Mouse (Mus musculus) hindbrain, embryonic 11.5 days (tissue): ENCODE measurements around the gene Pde10a. TPM values are rescaled to one million over a fixed set of nuclear protein-coding genes. Genes with fewer than 3 reads are reported as not detected.

Experiments
- ATAC-seq: fragments of 200-750 bp; cut with Nextera tagmentation; 2 replicates; pipeline ENCODE4 v1.8.0; 2017; ENCODE audit warnings: mild to moderate bottlenecking, moderate TSS enrichment, moderate library complexity; ENCODE audit not compliant: low FRiP score
- DNase-seq: peaks from one replicate; pipeline ENCODE4 v3.0.0-alpha.2; 2015; ENCODE audit warnings: low spot score
- H3K27ac ChIP-seq: fragments of 300-500 bp; sonication (generic); 2 replicates; pipeline ENCODE4 v1.5.1; 2014; ENCODE audit warnings: mild to moderate bottlenecking, low read depth, low read length
- H3K27me3 ChIP-seq: fragments of 300-500 bp; sonication (generic); 2 replicates; pipeline ENCODE4 v1.6.1; 2014; ENCODE audit warnings: mild to moderate bottlenecking, low read length, moderate library complexity, mixed read lengths; ENCODE audit not compliant: control insufficient read depth, insufficient read depth
- H3K36me3 ChIP-seq: fragments of 300-500 bp; sonication (generic); 2 replicates; pipeline ENCODE4 v1.6.1; 2014; ENCODE audit warnings: mild to moderate bottlenecking, low read length, moderate library complexity, mixed read lengths; ENCODE audit not compliant: control insufficient read depth, insufficient read depth
- H3K4me1 ChIP-seq: fragments of 300-500 bp; sonication (generic); replicated peaks from 2 replicates; pipeline ENCODE4 v1.6.1; 2014; ENCODE audit warnings: low read length, mixed read lengths; ENCODE audit not compliant: control insufficient read depth, insufficient read depth
- H3K4me2 ChIP-seq: fragments of 300-500 bp; sonication (generic); replicated peaks from 2 replicates; pipeline ENCODE4 v1.6.1; 2014; ENCODE audit warnings: mild to moderate bottlenecking, low read depth, low read length
- H3K4me3 ChIP-seq: fragments of 300-500 bp; sonication (generic); 2 replicates; pipeline ENCODE4 v1.5.1; 2014; ENCODE audit warnings: low read depth, low read length
- H3K9ac ChIP-seq: fragments of 300-500 bp; sonication (generic); 2 replicates; pipeline ENCODE4 v1.6.1; 2014; ENCODE audit warnings: low read depth, low read length
- H3K9me3 ChIP-seq: fragments of 300-500 bp; sonication (generic); 2 replicates; pipeline ENCODE4 v1.6.1; 2016; ENCODE audit warnings: low read length; ENCODE audit not compliant: control insufficient read depth
- WGBS: fragments of 180-500 bp; shearing (Covaris S2); extraction: QIAGEN DNeasy Blood & Tissue Kit; methylation state at CpG from one replicate; pipeline ENCODE4 v1.1.7; 2014; 5-methylcytosine and 5-hydroxymethylcytosine counted together
- polyA plus RNA-seq: library from polyadenylated mRNA; unstranded; fragments of >200 nt; fragmentation: Nextera tagmentation; extraction: Ambion mirVana; gene quantifications from 2 replicates; pipeline ENCODE4 v1.2.1, GENCODE M21; 2014

The Pde10a gene
- polyA plus RNA-seq, 1 experiment from 2014 or later: 7.6 TPM

DNA sequence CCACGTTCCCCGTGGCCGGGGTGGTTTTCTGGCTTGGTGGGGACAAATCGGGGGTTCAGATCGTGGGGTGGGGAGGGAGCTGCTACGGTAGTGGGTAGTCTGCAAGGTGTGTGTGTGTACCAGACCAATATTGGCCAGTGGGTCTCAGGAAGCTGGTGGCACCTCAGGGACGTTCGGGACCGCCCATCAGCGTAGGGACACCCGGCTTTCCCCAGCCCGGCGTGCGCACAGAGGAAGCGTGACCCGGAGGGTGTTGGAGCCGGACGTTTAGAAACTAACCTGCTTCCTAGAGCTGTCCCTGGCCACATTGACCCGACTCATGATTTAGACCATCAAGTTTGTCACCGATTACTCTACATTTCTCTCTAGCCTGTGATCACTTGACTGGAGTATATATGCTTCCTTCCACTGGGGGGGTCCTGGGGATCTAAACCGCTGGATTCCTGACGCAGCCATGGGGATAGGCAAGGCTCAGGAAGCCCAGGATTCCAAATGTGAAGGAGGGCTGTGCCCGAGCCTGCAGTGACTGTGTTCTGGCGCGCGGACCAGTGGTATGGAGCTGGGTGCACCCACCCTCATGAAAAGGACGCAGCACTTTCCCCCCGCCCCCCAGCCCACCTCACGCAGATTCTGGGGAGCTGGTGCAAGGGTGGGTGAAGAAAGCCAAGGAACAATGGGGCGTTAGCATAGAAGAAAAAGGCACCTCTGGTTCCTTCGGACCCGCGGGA, 277.2 kb downstream of the Pde10a start:
- H3K9me3 ChIP-seq: no peaks in the 10 kb centered on the region
- H3K4me3 ChIP-seq: peak overlapping the region; percentile 54
- peaks cover 29% of the 10 kb centered on the region for H3K27me3 ChIP-seq
- DNase-seq (peak; percentile 69), ATAC-seq (peak; percentile 31; the same call in 1 of the 2 replicates)
- H3K4me2 ChIP-seq: peak overlapping the region; percentile 98
- H3K36me3 ChIP-seq: no peaks in the 10 kb centered on the region
- peak overlapping the region; percentile 88 for H3K27ac ChIP-seq
- H3K4me1 ChIP-seq: peaks cover 6% of the 10 kb centered on the region
- WGBS: under 1% methylated on average over 33 of the region's 33 CpGs
- peak overlapping the region; percentile 62 for H3K9ac ChIP-seq

- ATAC-seq (no peak), DNase-seq (peak; percentile 64)
- H3K4me2 ChIP-seq: peak overlapping the region; percentile 98
- H3K9ac ChIP-seq: peak overlapping the region; percentile 62
- H3K27ac ChIP-seq: peak overlapping the region; percentile 88; the same call in 1 of the 2 replicates
- peak overlapping the region; percentile 54 for H3K4me3 ChIP-seq
- H3K4me1 ChIP-seq: peaks cover 6% of the 10 kb centered on the region
- H3K27me3 ChIP-seq: peaks cover 24% of the 10 kb centered on the region
- H3K9me3 ChIP-seq: no peaks in the 10 kb centered on the region
- 8% methylated on average over 27 of the region's 27 CpGs for WGBS
- H3K36me3 ChIP-seq: no peaks in the 10 kb centered on the region
These were observed 278.0 kb downstream of the Pde10a start for GRCm38 (mm10) chr17:8802889-8803799.

GRCm38 (mm10) chr17:8807345-8807744, 282.2 kb downstream of the Pde10a start:
- peak; percentile 6; the same call in 1 of the 2 replicates for ATAC-seq
- Histone ChIP-seq H3K27ac (no peak overlapping the region), H3K36me3 (no peaks in the 10 kb centered on the region), H3K9me3 (no peaks in the 10 kb centered on the region), H3K9ac (no peak overlapping the region), H3K4me2 (no peak overlapping the region), H3K27me3 (peaks cover 5% of the 10 kb centered on the region; the same call in 1 of the 2 replicates), H3K4me1 (peaks cover 6% of the 10 kb centered on the region), H3K4me3 (no peak overlapping the region)
- 41% methylated on average over 3 of the region's 3 CpGs for WGBS
- peak; percentile 74 for DNase-seq

DNA sequence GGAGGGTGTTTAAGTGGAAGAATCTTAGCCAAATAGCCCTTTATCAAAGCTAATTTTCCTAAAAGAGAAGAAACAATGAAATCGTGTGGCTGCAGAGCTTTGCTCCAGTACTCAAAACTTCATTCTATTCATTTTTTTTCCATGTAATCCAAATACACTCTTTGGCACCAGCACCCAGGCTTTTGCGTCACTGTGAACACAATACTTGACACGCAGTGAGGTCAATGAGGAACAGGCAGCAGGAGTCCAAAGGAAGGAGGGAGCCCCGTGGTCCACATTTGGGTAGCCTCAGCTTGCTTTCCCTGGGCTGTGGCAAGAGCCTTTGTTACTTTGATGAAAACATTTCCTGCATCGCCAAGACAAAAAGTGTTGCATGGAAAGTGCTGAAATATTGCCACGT, 284.6 kb downstream of the Pde10a start:
- H3K36me3 ChIP-seq: no peaks in the 10 kb centered on the region
- H3K4me2 ChIP-seq: no peak overlapping the region
- no peak for ATAC-seq

DNA sequence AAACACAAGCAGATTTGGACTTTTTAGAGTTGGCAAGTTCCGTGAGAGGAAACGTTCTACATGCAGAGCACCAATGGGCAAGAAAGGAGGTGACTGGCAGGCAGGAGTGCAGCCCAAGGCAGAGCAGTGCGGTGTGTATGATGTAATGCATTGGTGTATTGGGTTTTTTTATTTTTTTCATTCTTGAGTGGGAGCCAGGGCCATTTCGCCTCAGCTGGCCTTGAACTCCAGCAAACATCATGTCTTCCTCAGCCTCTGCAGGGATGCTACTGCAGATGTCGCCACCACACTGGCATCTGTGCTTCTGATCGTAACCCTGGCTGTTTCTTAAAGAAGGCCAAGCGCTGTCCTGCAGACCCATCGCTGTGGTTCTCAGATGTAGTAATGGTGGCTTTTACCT, 285.0 kb downstream of the Pde10a start:
- Histone ChIP-seq H3K27ac (no peak overlapping the region), H3K4me1 (no peaks in the 10 kb centered on the region), H3K4me2 (no peak overlapping the region), H3K9ac (no peak overlapping the region), H3K4me3 (no peak overlapping the region), H3K9me3 (no peaks in the 10 kb centered on the region), H3K36me3 (no peaks in the 10 kb centered on the region), H3K27me3 (no peaks in the 10 kb centered on the region)
- DNase-seq: no peak
- no peak for ATAC-seq
- WGBS: 93% methylated on average over 8 of the region's 8 CpGs

More for the DNA sequence above, 284.6 kb downstream of the Pde10a start:
- Histone ChIP-seq H3K9ac (no peak overlapping the region), H3K4me1 (no peaks in the 10 kb centered on the region), H3K27me3 (no peaks in the 10 kb centered on the region), H3K9me3 (no peaks in the 10 kb centered on the region), H3K27ac (no peak overlapping the region), H3K4me3 (no peak overlapping the region)
- DNase-seq: no peak
- 72% methylated on average over 6 of the region's 6 CpGs for WGBS

DNA sequence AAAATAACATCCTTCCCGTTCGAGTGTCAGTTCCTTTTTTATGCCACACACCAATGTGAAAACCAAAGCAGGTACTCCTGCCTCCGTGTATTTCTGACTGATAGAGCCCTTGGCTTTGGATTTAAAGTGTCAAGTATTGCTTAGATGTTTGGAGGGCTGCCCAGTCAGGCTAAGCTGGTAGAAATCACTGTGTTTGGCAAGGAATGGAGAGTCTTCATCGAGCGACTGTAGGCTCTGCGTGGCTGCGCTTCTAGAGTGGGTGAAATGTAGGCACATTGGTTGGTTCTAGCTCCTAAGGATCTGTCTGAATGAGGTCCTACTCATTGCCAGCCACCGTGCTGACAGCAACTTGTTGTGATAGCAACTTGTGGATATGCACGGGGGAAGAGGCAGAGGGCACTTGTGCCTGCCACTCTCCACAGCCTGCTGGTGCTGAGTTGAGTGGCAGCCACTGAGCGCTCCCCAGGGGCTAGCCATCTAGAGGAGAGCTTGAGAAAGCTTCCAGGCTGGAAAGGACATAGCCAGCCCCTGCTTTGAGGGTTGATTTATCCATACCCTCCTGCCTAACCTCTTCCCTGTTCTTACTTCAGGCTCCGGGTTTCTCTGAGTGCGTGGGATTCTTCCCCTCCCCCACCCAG, 287.2 kb downstream of the Pde10a start:
- no peak overlapping the region for H3K27ac ChIP-seq
- no peak overlapping the region for H3K4me3 ChIP-seq
- H3K27me3 ChIP-seq: no peaks in the 10 kb centered on the region
- no peaks in the 10 kb centered on the region for H3K36me3 ChIP-seq
- H3K9ac ChIP-seq: no peak overlapping the region
- 57% methylated on average over 12 of the region's 12 CpGs for WGBS
- H3K4me2 ChIP-seq: no peak overlapping the region
- ATAC-seq (no peak), DNase-seq (peak; percentile 42)
- no peaks in the 10 kb centered on the region for H3K9me3 ChIP-seq
- no peaks in the 10 kb centered on the region for H3K4me1 ChIP-seq

- ATAC-seq (no peak), DNase-seq (no peak)
- no peaks in the 10 kb centered on the region for H3K9me3 ChIP-seq
- H3K27me3 ChIP-seq: no peaks in the 10 kb centered on the region
- H3K4me3 ChIP-seq: no peak overlapping the region
- no peak overlapping the region for H3K27ac ChIP-seq
- no peak overlapping the region for H3K4me2 ChIP-seq
- H3K36me3 ChIP-seq: no peaks in the 10 kb centered on the region
- H3K9ac ChIP-seq: no peak overlapping the region
- no peaks in the 10 kb centered on the region for H3K4me1 ChIP-seq
- WGBS: 80% methylated on average over 3 of the region's 3 CpGs
These were observed 288.8 kb downstream of the Pde10a start for GRCm38 (mm10) chr17:8813773-8814491.

GRCm38 (mm10) chr17:8815376-8815775, 290.2 kb downstream of the Pde10a start:
- ATAC-seq (no peak), DNase-seq (no peak)
- Histone ChIP-seq H3K9ac (no peak overlapping the region), H3K4me1 (no peaks in the 10 kb centered on the region), H3K9me3 (no peaks in the 10 kb centered on the region), H3K36me3 (no peaks in the 10 kb centered on the region), H3K27ac (no peak overlapping the region), H3K4me3 (no peak overlapping the region), H3K27me3 (no peaks in the 10 kb centered on the region), H3K4me2 (no peak overlapping the region)
- 79% methylated on average over 3 of the region's 3 CpGs for WGBS
